Mouse (Mus musculus) right cerebral cortex, adult 18-20 months (tissue): ENCODE measurements at regions not wholly inside any gene's neighbourhood (a gene's known extent, or its start where the extent isn't known, plus 50 kb on each side); places are given as distances from the start of the nearest gene placed in this dataset.

Source experiments
- DNase-seq: peaks from one replicate; pipeline ENCODE4 v3.0.0; 2022; ENCODE audit warnings: mixed read lengths

GRCm38 (mm10) chr8:33115271-33116236, 313.0 kb upstream of the 5930422O12Rik start:
- no peak for DNase-seq

GRCm38 (mm10) chr8:33123061-33123587, 305.4 kb upstream of the 5930422O12Rik start:
- DNase-seq, result no peak

GRCm38 (mm10) chr8:33126981-33127380, 301.5 kb upstream of the 5930422O12Rik start:
- no peak for DNase-seq

- no peak for DNase-seq
Measured at GRCm38 (mm10) chr8:33138874-33139273, 289.6 kb upstream of the 5930422O12Rik start.

- DNase-seq, result no peak
Measured at GRCm38 (mm10) chr8:33139850-33140249, 288.7 kb upstream of the 5930422O12Rik start.

- DNase-seq, result no peak
Measured at GRCm38 (mm10) chr8:33177642-33178041, 250.9 kb upstream of the 5930422O12Rik start.

- no peak for DNase-seq
Measured at GRCm38 (mm10) chr8:33183029-33183428, 245.5 kb upstream of the 5930422O12Rik start.
